Mouse (Mus musculus): ENCODE measurements around the gene Nr4a3. TPM values are rescaled to one million over a fixed set of nuclear protein-coding genes. Genes with fewer than 3 reads are reported as not detected.

The Nr4a3 gene
- total RNA-seq, 2 experiments from 2014 or later = 1.5 to 1.6 TPM

DNA sequence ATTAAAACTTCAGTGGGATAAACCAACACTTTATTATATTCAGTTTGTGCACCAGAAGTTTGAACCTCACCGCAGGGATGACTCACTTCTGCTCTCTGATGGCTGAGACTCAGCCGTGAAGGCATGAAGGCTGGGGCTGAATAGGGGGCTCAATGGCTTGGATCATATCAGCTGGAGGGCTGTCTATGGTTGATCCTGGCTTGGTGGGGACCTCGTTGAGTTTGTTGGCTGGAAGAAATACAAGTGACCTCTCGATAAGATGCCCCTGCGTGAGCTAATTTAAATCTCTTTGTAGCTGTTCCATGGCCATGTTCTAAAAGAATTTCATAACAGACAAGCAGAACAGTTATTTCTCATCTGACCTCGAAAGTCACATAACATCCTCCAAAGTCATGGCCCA is 62.1 kb downstream of the Nr4a3 start:
- DNase-seq (ENCODE audit: low spot score in 2 of 2) = no peak

DNA sequence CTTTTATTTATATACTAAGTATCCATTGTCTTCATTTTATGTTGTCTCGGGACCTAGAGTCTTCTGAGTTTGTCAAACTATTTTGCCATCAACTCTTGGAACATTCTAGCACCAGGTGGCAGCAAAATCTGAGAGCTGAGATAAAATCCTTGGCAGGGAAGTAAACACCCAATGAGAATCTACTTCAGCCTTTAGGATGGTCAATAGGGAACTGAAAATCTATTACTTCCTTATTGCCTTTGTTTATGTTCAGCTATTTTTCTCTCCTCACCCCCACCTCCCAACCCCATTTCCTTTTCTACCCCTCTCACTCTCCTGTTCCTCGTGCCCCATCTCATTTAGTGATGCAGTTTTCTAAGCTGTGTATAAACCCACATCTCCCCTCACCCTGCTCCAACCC is 63.6 kb downstream of the Nr4a3 start:
- no peak for DNase-seq (ENCODE audit: low spot score in 2 of 2)

DNA sequence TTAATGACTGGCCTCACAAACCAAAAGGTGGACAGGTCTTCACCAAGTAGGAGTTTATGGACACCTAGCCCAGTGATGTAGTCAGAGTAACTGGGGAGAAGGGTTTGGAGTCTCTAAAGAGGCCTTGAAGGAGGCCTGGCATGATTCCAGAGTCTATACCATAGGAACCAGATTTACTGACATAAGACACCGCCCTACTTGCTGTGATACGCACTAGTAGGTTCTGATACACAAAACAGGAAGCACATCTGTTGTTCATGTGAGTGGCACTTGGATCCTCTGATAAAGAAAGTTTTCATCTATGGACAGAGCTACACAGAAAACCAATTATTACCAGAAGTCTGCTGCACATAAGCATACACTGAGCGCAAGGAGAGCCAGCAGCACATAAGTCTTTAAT is 65.4 kb downstream of the Nr4a3 start:
- no peak for DNase-seq (ENCODE audit: low spot score in 2 of 2)

DNA sequence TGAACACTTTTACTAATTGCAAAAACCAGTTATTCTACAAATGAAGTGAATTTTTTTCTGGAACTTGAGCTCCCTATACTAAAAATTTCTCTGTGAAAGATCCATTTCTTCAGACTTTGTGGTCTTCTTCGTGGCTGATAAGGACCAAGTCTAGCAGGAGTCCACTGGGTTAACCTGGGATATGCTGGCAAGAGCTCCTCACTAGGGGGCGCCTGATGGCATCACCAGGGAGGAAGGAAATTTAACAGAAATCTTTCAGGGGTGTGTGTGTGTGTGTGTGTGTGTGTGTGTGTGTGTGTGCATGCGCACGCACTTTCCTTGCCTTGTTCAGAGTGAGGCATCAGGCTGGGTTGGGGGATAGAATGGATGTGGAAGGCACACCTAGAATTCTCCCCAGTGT is 71.2 kb downstream of the Nr4a3 start:
- DNase-seq (ENCODE audit: low spot score in 2 of 2) = no peak

DNA sequence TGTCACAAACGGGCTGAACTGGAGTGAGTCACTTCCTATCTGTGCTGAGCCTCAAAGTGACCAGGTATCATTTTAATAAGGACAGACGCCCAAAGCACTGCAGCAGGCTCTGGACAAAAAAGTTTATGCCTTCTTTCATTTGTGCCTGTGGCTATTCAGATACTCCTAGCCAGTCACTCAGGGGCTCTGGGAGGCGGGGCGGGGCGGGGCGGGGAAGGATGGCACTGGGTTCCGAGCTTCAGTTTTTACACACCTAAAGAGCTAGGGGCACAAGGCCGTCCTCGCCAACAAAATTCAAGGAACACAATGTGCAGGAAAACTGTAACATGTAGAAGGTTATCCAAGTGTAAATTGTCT is 79.4 kb downstream of the Nr4a3 start:
- no peak for DNase-seq (ENCODE audit: low spot score in 2 of 2)

DNA sequence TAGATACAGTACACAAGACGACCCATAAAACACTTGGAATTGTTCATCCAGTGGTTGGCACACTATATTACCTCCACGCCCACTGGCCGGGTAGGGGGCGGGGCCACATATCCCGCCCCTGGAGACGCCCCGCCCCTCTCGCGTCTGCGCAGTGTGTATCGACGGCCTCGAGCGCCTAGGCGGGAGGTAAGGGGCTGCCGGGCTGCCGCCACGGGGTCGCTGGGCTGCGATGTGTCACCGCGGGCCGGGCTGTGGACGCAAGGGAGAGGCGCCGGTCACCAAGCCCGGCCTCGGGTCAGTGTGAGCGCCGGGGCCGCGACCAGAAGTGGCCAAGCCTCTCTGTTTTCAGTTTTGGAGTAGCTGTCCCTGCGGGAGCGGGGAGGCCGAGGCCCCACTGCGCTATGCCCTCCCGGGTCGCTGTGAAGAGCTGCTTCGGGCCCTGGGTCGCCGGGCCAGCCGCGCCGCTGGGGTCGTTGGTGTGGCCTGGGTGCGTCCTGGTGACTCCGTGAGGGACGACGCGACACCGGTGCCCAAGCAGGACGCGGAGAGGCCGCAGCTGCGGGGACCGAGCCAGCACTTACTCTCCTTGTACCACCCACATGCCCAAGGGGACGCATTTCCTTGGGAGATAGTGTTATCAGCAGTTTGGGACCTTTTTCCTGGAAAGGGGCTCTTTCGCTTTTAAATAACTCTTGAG is 80.0 kb downstream of the Nr4a3 start, which contains the start of gene Stx17:
Gene Stx17 (plus strand): TSS at position 143 of the 697 bp plus-strand sequence.
- peak; percentile 76 to 84 for DNase-seq (ENCODE audit: low spot score in 2 of 2)

DNA sequence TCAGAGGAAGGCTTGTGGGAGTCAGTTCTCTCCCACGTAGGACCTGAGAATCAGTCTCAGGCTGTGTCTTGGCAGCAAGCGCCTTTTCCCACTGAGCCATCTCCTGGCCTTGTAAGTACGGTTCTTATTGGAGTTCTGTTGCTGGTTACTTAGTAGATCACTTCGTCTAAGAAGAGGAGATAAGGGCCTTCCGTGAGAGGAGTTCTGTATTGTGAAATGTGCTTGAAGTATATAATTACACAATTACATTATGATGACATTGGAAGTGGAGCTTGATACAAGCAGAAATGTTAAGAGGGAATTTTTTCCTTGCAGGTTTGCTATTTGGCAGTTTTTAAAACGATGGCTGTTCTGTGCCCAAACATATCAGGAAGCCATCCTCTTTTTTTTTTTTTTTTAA is 85.4 kb downstream of the Nr4a3 start:
- no peak for DNase-seq (ENCODE audit: low spot score in 2 of 2)

DNA sequence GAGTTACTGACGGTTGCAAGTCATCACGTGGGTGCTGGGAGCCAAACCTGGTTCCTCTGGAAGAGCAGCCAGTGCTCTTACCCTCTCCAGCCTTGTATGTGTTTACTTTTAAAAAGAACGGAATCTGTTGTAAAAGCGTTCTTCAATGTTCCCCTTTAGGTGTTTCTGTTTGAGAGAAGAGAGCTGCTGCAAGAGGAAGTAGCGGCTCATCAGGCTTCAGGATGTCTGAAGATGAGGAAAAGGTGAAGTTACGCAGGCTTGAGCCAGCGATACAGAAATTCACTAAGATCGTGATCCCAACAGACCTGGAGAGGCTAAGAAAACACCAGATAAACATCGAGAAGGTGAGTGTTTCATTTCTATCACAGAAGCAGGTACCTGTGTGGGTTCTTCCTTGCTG is 86.7 kb downstream of the Nr4a3 start:
- no peak for DNase-seq (ENCODE audit: low spot score in 2 of 2)

DNA sequence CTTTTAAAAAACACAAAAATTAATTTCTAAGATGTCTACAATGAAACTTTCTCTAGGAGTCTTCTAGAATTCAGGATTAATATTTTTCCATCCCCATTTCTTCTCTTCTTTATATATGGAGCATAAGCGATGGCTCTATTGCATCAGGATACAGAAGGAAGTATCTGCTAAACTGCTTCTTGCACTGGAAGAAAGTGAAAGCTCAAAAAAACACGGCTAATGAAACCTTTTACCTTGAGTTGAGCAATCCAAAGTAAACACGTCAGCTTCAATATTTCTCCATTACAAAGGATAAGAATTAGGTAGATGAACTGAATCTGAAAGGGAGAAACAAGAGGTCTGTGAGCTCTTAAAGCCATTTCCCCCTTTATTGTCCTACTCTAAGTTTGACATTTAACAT is 87.8 kb downstream of the Nr4a3 start:
- DNase-seq (ENCODE audit: low spot score in 2 of 2) = no peak

Other genes with a start within 250 kb of the Nr4a3 start
- gene Stx17, start 79.8 kb downstream of the Nr4a3 start, total RNA-seq (2021) = 10 to 100 TPM; 35.7 to 36.4 TPM
- gene Erp44, start 234.4 kb downstream of the Nr4a3 start, total RNA-seq (2021) = 10 to 100 TPM; 37.0 to 39.6 TPM
- 1 to 10 TPM; 6.7 to 7.0 TPM for gene Invs, start 234.6 kb downstream of the Nr4a3 start, total RNA-seq (2021)

All from gastrocnemius, postnatal 4 days (tissue).